Mouse (Mus musculus) intestine, embryonic 15.5 days (tissue): ENCODE measurements around the gene Atp2b2. TPM values are rescaled to one million over a fixed set of nuclear protein-coding genes. Genes with fewer than 3 reads are reported as not detected.

ENCODE experiments used
- ATAC-seq: fragments of 200-750 bp; cut with Nextera tagmentation; 2 replicates; pipeline ENCODE4 v1.8.0; 2017; ENCODE audit warnings: moderate TSS enrichment, moderate library complexity
- H3K27ac ChIP-seq: fragments of 300-500 bp; sonication (generic); 2 replicates; pipeline ENCODE4 v1.5.1; 2015; ENCODE audit warnings: mild to moderate bottlenecking, inconsistent platforms
- H3K27me3 ChIP-seq: fragments of 300-500 bp; sonication (generic); replicated peaks from 2 replicates; pipeline ENCODE4 v1.6.1; 2015; ENCODE audit warnings: inconsistent platforms
- H3K36me3 ChIP-seq: fragments of 300-500 bp; sonication (generic); 2 replicates; pipeline ENCODE4 v1.6.1; 2015; ENCODE audit warnings: inconsistent platforms
- H3K4me1 ChIP-seq: fragments of 300-500 bp; sonication (generic); replicated peaks from 2 replicates; pipeline ENCODE4 v1.6.1; 2015; ENCODE audit warnings: inconsistent platforms
- H3K4me2 ChIP-seq: fragments of 300-500 bp; sonication (generic); replicated peaks from 2 replicates; pipeline ENCODE4 v1.6.1; 2015; ENCODE audit warnings: mild to moderate bottlenecking, inconsistent platforms
- H3K4me3 ChIP-seq: fragments of 300-500 bp; sonication (generic); replicated peaks from 2 replicates; pipeline ENCODE4 v1.5.1; 2015; ENCODE audit warnings: inconsistent platforms
- H3K9ac ChIP-seq: fragments of 300-500 bp; sonication (generic); 2 replicates; pipeline ENCODE4 v1.6.1; 2015; ENCODE audit warnings: inconsistent platforms
- H3K9me3 ChIP-seq: fragments of 300-500 bp; sonication (generic); 2 replicates; pipeline ENCODE4 v1.6.1; 2016; ENCODE audit warnings: inconsistent platforms
- WGBS: fragments of 180-500 bp; shearing (Covaris S2); methylation state at CpG from one replicate; pipeline ENCODE4 v1.1.7; 2015; 5-methylcytosine and 5-hydroxymethylcytosine counted together
- polyA plus RNA-seq: library from polyadenylated mRNA; unstranded; fragments of >200 nt; fragmentation: Nextera tagmentation; extraction: Ambion mirVana; gene quantifications from 2 replicates; pipeline ENCODE4 v1.2.1, GENCODE M21; 2015

Atp2b2 gene
- polyA plus RNA-seq, 1 experiment from 2014 or later, result 1.1 TPM

DNA sequence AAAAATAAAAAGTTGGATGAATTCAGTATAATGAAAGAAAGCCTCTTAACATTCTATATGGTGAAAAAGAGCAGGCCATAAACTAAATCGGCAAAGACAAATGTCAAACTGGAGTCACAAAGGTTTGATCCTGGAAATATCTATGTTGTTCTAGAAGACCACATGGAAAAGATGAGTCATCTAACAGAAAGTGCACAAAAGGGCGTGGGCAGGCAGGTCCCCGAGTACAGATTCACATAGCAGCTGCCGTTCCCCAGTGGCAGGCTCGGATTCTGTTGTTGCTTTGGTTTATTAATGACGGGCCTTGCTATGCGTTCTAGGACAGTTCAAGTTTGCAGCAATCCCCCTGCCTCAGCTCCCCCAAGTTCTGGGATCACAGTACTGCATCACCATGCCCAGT is 12.9 kb upstream of the Atp2b2 start:
- WGBS, result 73% methylated on average over 7 of the region's 7 CpGs
- Histone ChIP-seq H3K9ac (no peak overlapping the region), H3K9me3 (no peaks in the 10 kb centered on the region)

DNA sequence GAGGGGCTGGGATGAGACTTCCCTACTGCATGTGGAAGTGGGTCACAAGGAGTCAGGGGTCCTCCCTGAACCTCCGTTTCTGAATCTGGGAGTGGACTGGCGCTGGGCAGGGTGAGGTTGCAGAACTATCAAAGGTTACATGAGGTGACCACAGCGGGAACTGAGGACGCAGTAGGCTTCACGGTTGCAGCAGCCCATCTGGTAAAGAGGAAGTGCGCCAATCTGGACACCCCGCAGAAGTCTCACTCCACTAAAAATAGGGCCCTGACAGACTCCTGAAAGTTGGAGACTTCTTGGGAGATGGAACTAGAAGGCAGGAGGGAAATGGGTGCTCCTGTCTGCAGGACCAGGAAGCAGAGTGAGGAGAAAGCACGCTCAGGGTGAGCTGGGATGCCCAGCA is 2.5 kb upstream of the Atp2b2 start:
- Histone ChIP-seq H3K9ac (no peak overlapping the region), H3K36me3 (no peaks in the 10 kb centered on the region), H3K4me3 (no peak overlapping the region), H3K27me3 (peaks cover 49% of the 10 kb centered on the region), H3K9me3 (no peaks in the 10 kb centered on the region), H3K4me2 (no peak overlapping the region), H3K4me1 (no peaks in the 10 kb centered on the region; the same call in none of the 2 replicates), H3K27ac (no peak overlapping the region)
- 76% methylated on average over 8 of the region's 8 CpGs for WGBS
- no peak for ATAC-seq

More for the DNA sequence above, 12.9 kb upstream of the Atp2b2 start:
- no peak for ATAC-seq
- Histone ChIP-seq H3K36me3 (no peaks in the 10 kb centered on the region), H3K4me1 (no peaks in the 10 kb centered on the region), H3K4me3 (no peak overlapping the region), H3K27ac (no peak overlapping the region), H3K4me2 (no peak overlapping the region), H3K27me3 (no peaks in the 10 kb centered on the region)

DNA sequence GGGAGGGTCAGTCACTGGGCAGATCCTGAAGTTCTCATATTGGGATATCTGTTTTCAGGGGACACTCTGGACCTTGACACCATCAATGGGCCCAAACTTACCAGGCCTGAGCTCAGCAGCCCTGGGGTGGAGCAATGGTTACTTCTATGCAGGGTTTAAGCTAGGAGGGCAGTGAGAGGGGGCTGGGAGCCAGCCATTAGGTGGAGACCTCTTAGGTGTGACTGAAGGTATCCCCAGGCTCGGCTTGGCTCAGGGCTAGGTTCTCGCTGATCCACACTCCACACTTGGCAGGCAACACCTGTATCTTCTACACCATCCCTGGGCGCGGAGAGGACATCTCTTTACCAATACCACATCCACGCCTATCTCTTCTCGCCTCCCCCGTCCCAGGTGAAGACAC is 423 bp upstream of the Atp2b2 start:
- peaks cover 54% of the 10 kb centered on the region for H3K27me3 ChIP-seq
- ATAC-seq, result no peak
- WGBS, result 81% methylated on average over 7 of the region's 7 CpGs

DNA sequence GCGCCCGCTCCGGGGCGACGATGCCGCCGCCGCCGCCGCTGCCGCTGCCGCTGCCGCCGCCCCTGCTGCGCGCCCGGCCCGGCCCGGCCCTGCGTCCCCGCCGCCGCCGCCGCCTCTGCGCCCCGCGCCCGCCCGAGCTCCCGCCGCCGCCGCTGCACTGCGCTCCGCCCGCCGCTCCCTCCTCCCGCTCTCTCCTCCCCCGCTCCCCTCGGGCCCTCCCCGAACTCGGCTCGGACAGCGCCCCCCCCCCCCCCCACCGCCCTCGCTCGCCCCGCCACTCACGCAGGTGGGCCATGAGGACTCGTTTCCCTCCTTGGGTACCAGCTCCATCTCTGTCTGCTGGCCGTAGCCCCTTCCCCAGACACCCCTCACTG is 515 bp downstream of the Atp2b2 start:
- no peaks in the 10 kb centered on the region for H3K9me3 ChIP-seq
- no peak for ATAC-seq
- peak overlapping the region; percentile 38 for H3K4me3 ChIP-seq
- H3K36me3 ChIP-seq, result no peaks in the 10 kb centered on the region
- H3K9ac ChIP-seq, result no peak overlapping the region
- H3K27me3 ChIP-seq, result peaks cover 54% of the 10 kb centered on the region
- peak overlapping the region; percentile 75 for H3K4me2 ChIP-seq
- H3K4me1 ChIP-seq, result no peaks in the 10 kb centered on the region; the same call in none of the 2 replicates
- no peak overlapping the region for H3K27ac ChIP-seq
- 17% methylated on average over 1 of the region's 52 CpGs for WGBS

More for the DNA sequence above, 423 bp upstream of the Atp2b2 start:
- no peak overlapping the region for H3K27ac ChIP-seq
- no peak overlapping the region for H3K4me3 ChIP-seq
- no peak overlapping the region for H3K9ac ChIP-seq
- H3K36me3 ChIP-seq, result no peaks in the 10 kb centered on the region
- no peaks in the 10 kb centered on the region; the same call in none of the 2 replicates for H3K4me1 ChIP-seq
- no peak overlapping the region for H3K4me2 ChIP-seq
- no peaks in the 10 kb centered on the region for H3K9me3 ChIP-seq

DNA sequence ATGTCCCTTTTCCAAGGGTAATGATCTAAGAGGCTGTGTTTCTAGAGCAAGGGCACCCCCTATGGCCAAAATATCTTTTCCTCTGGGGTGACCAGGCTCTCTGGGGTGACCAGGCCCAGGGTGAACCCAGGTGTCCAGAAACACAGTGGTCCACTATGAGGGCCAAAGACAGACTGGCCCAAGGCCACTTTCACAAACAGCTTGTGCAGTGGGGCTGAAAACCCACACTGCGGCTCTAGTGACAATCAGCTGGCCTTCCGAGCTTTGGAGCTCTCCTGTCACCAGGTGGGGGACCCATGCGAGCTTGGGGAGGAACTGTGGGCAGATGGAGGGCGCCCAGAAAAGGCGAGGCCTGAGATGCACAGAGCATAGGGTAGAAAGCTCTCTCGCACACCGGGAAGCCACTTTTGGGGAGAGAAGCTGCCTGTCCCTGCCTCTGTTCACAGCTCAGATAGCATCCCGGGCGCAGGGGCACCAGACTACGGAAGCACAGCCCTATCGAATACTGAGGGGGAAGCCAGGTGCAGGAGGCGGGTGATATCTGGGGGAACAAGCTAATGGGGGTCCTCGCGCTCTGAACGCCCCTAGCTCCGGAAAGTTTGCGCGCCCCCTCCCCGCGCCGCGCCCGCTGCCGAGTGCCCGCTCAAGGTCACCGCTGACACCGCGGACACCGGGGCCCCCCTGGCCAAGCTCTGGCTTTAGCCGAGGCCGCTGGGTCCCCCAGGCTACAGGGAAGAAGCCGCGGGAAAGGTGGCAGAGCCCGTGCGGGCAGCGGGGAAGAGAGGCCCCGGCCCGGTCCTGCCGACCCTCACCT is 1.1 kb downstream of the Atp2b2 start:
- Histone ChIP-seq H3K27ac (no peak overlapping the region), H3K27me3 (peaks cover 54% of the 10 kb centered on the region), H3K36me3 (no peaks in the 10 kb centered on the region), H3K4me2 (peak overlapping the region; percentile 75), H3K4me1 (no peaks in the 10 kb centered on the region; the same call in none of the 2 replicates), H3K9me3 (no peaks in the 10 kb centered on the region), H3K4me3 (peak overlapping the region; percentile 38), H3K9ac (no peak overlapping the region)
- no peak for ATAC-seq
- 1% methylated on average over 32 of the region's 39 CpGs for WGBS

DNA sequence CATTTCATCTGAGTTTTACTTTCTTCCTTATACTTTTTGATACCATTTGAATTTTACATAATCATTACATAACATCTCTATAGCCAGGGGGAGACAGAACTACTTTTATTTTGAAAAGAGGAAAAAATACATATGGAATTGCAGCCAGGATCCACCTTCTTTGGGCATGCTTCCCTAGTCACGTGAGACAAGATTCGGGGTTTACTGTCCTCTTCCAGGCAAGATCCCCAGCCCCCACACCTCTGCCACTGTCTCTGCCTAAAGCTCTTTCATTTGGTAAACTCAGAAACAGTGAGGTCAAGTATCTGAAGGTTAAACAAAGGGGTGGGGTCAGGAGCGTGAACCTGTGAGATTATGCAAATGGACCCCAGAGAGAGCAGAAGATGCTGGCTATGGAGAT is 6.7 kb downstream of the Atp2b2 start:
- no peaks in the 10 kb centered on the region for H3K36me3 ChIP-seq
- H3K4me3 ChIP-seq, result no peak overlapping the region
- no peaks in the 10 kb centered on the region for H3K4me1 ChIP-seq
- H3K27ac ChIP-seq, result no peak overlapping the region
- no peak for ATAC-seq
- H3K27me3 ChIP-seq, result peaks cover 13% of the 10 kb centered on the region
- WGBS, result 47% methylated on average over 3 of the region's 3 CpGs
- H3K9me3 ChIP-seq, result no peaks in the 10 kb centered on the region
- H3K9ac ChIP-seq, result no peak overlapping the region
- no peak overlapping the region for H3K4me2 ChIP-seq

DNA sequence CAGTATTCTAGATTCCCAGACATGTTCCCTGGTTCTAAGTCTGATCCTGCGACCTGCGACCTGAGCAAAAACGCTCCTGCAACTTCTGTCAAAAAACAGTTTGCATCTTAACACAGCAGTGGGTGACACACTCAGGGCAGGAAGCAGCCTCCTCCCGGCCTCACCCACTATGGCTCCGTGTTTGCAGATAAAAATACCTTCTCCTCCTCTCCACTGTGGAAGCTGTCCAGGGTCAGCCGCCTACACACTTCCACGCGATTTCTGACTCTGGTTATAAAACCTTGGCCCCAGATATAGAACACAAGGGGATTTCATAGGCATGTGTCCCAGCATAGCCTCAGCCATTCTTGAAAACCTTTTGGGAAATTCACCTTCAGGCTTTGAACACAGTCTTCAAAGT is 9.6 kb downstream of the Atp2b2 start:
- H3K9ac ChIP-seq, result no peak overlapping the region
- no peak overlapping the region for H3K4me3 ChIP-seq
- H3K27ac ChIP-seq, result no peak overlapping the region
- no peaks in the 10 kb centered on the region for H3K36me3 ChIP-seq
- no peak for ATAC-seq
- no peak overlapping the region for H3K4me2 ChIP-seq
- no peaks in the 10 kb centered on the region for H3K27me3 ChIP-seq
- H3K4me1 ChIP-seq, result no peaks in the 10 kb centered on the region
- 62% methylated on average over 8 of the region's 8 CpGs for WGBS
- H3K9me3 ChIP-seq, result no peaks in the 10 kb centered on the region

DNA sequence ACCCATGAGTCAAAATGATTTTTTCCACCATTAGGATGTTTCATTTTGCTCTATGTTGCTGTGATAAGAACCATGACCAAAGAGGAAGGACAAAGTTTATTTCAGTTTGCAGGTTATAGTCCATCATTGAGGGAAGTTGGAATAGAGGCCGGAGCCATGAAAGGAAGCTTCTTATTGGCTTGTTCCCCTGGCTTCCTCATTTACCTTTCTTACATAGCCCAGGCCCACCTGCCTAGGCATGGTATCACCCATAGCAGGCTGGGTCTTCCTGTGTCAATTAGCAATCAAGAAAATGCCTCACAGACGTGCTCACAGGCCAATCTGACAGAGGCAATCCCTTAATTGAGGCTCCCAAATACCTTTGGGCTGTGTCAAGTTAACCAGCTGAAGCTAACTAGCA is 18.6 kb downstream of the Atp2b2 start:
- no peak overlapping the region for H3K27ac ChIP-seq
- no peak overlapping the region for H3K4me3 ChIP-seq
- 63% methylated on average over 2 of the region's 2 CpGs for WGBS
- no peak overlapping the region for H3K9ac ChIP-seq
- peak; percentile 81 for ATAC-seq
- H3K4me2 ChIP-seq, result no peak overlapping the region
- H3K9me3 ChIP-seq, result no peaks in the 10 kb centered on the region
- no peaks in the 10 kb centered on the region for H3K4me1 ChIP-seq
- no peaks in the 10 kb centered on the region; the same call in 1 of the 2 replicates for H3K27me3 ChIP-seq
- H3K36me3 ChIP-seq, result no peaks in the 10 kb centered on the region

DNA sequence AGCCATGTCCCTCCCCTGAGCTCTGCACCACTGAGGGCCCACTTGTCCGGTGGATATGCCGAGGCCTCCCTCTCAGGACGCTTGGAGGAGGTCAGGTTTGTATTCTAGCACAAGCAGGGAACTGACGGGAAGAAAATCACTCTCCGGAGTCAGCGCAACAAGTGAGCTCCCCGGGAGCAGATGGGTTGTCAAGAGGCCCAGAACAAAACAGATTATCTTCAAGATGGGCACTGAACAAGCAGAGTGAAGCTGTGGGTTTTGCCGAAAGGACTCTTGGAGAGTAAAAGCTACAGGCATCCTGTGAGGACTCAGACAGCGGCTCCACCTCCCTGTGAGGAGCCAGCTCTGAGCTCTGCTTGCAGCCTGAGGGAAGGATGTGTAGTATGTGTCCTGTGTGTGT is 20.3 kb downstream of the Atp2b2 start:
- no peak overlapping the region for H3K4me2 ChIP-seq
- H3K4me1 ChIP-seq, result no peaks in the 10 kb centered on the region
- H3K9ac ChIP-seq, result no peak overlapping the region
- no peak for ATAC-seq
- H3K27ac ChIP-seq, result no peak overlapping the region
- no peaks in the 10 kb centered on the region for H3K9me3 ChIP-seq
- no peak overlapping the region for H3K4me3 ChIP-seq
- H3K27me3 ChIP-seq, result no peaks in the 10 kb centered on the region; the same call in 1 of the 2 replicates
- WGBS, result 77% methylated on average over 9 of the region's 9 CpGs
- H3K36me3 ChIP-seq, result no peaks in the 10 kb centered on the region

DNA sequence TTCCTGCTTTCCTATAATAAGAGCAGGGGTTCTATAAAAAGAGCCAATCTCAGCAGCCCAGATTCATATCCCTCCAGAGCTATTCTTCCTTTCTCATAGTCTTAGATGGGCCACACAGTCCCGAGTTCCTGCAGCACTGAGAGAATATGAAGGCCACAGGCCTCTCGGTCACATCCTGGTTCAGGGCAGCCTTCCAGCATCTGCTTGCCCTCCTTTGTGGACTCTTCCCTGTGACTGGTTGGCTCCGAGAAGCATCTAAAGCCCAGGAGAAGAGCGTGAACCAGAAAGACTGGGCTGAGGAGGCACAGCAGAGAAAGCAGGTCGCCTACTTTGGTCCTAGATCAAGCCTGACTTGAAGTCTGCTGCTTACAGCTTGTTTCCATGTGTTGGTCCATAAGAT is 28.6 kb downstream of the Atp2b2 start:
- H3K4me2 ChIP-seq, result no peak overlapping the region
- 69% methylated on average over 5 of the region's 5 CpGs for WGBS
- H3K4me1 ChIP-seq, result peaks cover 4% of the 10 kb centered on the region; the same call in 1 of the 2 replicates
- H3K36me3 ChIP-seq, result no peaks in the 10 kb centered on the region
- no peaks in the 10 kb centered on the region for H3K27me3 ChIP-seq
- no peak overlapping the region for H3K9ac ChIP-seq
- H3K9me3 ChIP-seq, result no peaks in the 10 kb centered on the region
- H3K27ac ChIP-seq, result no peak overlapping the region
- H3K4me3 ChIP-seq, result no peak overlapping the region
- no peak for ATAC-seq

DNA sequence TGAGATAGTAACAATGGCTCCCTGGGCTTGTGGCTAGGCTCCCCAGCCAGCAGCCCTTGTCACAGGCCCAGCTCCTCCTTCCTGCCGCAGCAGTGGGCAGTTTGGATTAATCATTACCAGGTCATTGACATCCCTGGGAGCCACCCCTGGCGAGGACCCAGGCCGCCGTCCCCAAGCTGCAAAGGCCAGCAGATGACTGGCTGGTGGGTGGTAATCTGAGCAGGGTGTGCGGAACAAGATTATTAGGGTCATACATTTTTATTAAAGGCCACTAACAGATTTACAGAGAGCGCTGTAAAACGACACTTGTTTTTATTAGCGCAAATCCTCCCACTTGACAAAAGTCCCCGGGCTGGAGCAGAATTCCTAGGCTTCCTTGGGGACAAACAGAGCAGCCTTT is 29.6 kb downstream of the Atp2b2 start:
- ATAC-seq, result peak; percentile 90

DNA sequence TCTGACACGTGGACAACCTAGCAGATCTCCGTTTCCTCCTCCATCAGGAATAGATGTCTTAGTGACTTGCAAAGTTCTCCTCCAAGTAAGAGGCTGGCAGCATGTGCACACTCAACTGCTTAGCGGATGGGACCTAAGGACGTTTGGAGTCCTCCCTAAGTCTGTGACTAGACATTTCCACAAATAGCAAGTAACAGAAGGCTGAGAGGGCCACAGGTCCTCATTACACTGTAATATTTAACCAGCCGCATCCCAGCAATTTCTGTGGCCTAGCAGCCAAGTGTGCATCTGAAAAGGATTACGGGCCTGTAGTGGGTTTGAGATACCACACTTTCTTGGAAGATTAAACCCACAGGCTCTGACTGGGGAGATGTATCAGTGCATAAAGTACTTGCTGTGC is 30.4 kb downstream of the Atp2b2 start:
- Histone ChIP-seq H3K9ac (no peak overlapping the region), H3K4me2 (no peak overlapping the region), H3K4me3 (no peak overlapping the region), H3K9me3 (no peaks in the 10 kb centered on the region), H3K27me3 (no peaks in the 10 kb centered on the region), H3K36me3 (no peaks in the 10 kb centered on the region), H3K27ac (no peak overlapping the region), H3K4me1 (peaks cover 4% of the 10 kb centered on the region; the same call in 1 of the 2 replicates)
- no peak for ATAC-seq
- 74% methylated on average over 6 of the region's 6 CpGs for WGBS

More for the DNA sequence above, 29.6 kb downstream of the Atp2b2 start:
- no peaks in the 10 kb centered on the region for H3K27me3 ChIP-seq
- no peaks in the 10 kb centered on the region for H3K9me3 ChIP-seq
- H3K9ac ChIP-seq, result no peak overlapping the region
- no peaks in the 10 kb centered on the region for H3K36me3 ChIP-seq
- 7% methylated on average over 9 of the region's 9 CpGs for WGBS
- no peak overlapping the region; the same call in 1 of the 2 replicates for H3K27ac ChIP-seq
- H3K4me2 ChIP-seq, result peak overlapping the region; percentile 37; the same call in 1 of the 2 replicates
- peaks cover 4% of the 10 kb centered on the region; the same call in 1 of the 2 replicates for H3K4me1 ChIP-seq
- H3K4me3 ChIP-seq, result no peak overlapping the region

DNA sequence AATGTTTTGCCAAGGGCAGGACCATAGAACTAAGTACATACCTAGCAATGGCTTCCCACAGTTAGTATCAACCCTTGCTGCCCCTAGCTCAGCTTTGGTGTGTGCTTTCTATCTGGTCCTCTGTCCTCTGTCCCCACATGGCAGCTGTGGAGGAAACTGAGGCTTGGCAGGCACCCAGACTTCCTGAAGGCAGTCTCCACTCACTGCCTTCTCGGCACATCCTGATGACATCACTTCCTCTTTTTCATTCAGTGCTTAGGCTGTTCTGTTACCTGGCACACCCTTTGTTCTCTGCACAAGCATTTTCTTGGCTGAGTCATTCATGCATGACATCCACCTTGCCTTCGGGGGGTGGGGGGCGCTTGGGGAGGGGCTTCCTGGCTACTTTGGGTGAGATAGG is 38.6 kb downstream of the Atp2b2 start:
- Histone ChIP-seq H3K27me3 (no peaks in the 10 kb centered on the region), H3K9me3 (no peaks in the 10 kb centered on the region), H3K4me3 (no peak overlapping the region), H3K4me1 (no peaks in the 10 kb centered on the region), H3K4me2 (no peak overlapping the region), H3K9ac (no peak overlapping the region), H3K27ac (no peak overlapping the region), H3K36me3 (no peaks in the 10 kb centered on the region)
- no peak for ATAC-seq
- WGBS, result 70% methylated on average over 3 of the region's 3 CpGs
